Mouse (Mus musculus) liver, embryonic 13.5 days (tissue): Measurements from ENCODE around the gene Gm5129. TPM values are rescaled to one million over a fixed set of nuclear protein-coding genes. Genes with fewer than 3 reads are reported as not detected.
"Not testable (repeated sequence)": the region's sequence is repeated elsewhere in the genome, so short reads cannot be mapped to it uniquely, and the experiment has no call there.

Experiments used
- ATAC-seq: fragments of 200-750 bp; cut with Nextera tagmentation; 2 replicates; pipeline ENCODE4 v1.8.0; 2017; ENCODE audit warnings: low read depth, mild to moderate bottlenecking, moderate number of reproducible peaks, moderate library complexity
- DNase-seq: peaks from one replicate; pipeline ENCODE4 v3.0.0; 2022
- H3K27ac ChIP-seq: fragments of 300-500 bp; sonication (generic); 2 replicates; pipeline ENCODE4 v1.5.1; 2015; ENCODE audit warnings: moderate library complexity, mild to moderate bottlenecking, inconsistent platforms
- H3K27me3 ChIP-seq: fragments of 300-500 bp; sonication (generic); 2 replicates; pipeline ENCODE4 v1.6.1; 2015; ENCODE audit warnings: mild to moderate bottlenecking, inconsistent platforms
- H3K36me3 ChIP-seq: fragments of 300-500 bp; sonication (generic); 2 replicates; pipeline ENCODE4 v1.6.1; 2015; ENCODE audit warnings: mild to moderate bottlenecking, inconsistent platforms
- H3K4me1 ChIP-seq: fragments of 300-500 bp; sonication (generic); replicated peaks from 2 replicates; pipeline ENCODE4 v1.6.1; 2015; ENCODE audit warnings: inconsistent platforms
- H3K4me2 ChIP-seq: fragments of 300-500 bp; sonication (generic); 2 replicates; pipeline ENCODE4 v1.6.1; 2015; ENCODE audit warnings: inconsistent platforms, mild to moderate bottlenecking, moderate library complexity
- H3K4me3 ChIP-seq: fragments of 300-500 bp; sonication (generic); replicated peaks from 2 replicates; pipeline ENCODE4 v1.5.1; 2015; ENCODE audit warnings: mild to moderate bottlenecking, inconsistent platforms
- H3K9ac ChIP-seq: fragments of 300-500 bp; sonication (generic); 2 replicates; pipeline ENCODE4 v1.6.1; 2015; ENCODE audit warnings: mild to moderate bottlenecking, inconsistent platforms
- H3K9me3 ChIP-seq: fragments of 300-500 bp; sonication (generic); replicated peaks from 2 replicates; pipeline ENCODE4 v1.6.1; 2016; ENCODE audit warnings: inconsistent platforms
- WGBS: fragments of 180-500 bp; shearing (Covaris S2); methylation state at CpG from one replicate; pipeline ENCODE4 v1.1.7; 2015; ENCODE audit not compliant: insufficient replicate concordance; 5-methylcytosine and 5-hydroxymethylcytosine counted together
- polyA plus RNA-seq: library from polyadenylated mRNA; unstranded; fragments of >200 nt; fragmentation: Nextera tagmentation; extraction: Ambion mirVana; gene quantifications from 2 replicates; pipeline ENCODE4 v1.2.1, GENCODE M21; 2015

Gene Gm5129
- not detected in 2 replicates for polyA plus RNA-seq

- Histone ChIP-seq H3K9me3 (no peaks in the 10 kb centered on the region), H3K4me3 (peak within 1 kb of the TSS; percentile 98), H3K27me3 (no peaks in the 10 kb centered on the region), H3K4me2 (peak within 1 kb of the TSS; percentile 73), H3K9ac (peak within 1 kb of the TSS; percentile 98), H3K27ac (peak within 1 kb of the TSS; percentile 93), H3K36me3 (no peaks in the 10 kb centered on the region), H3K4me1 (peaks cover 41% of the 10 kb centered on the region)
- ATAC-seq (peak; percentile 93), DNase-seq (peak; percentile 85)
- under 1% methylated on average over 46 of the region's 46 CpGs for WGBS
Observed at GRCm38 (mm10) chr5:29735557-29736061, at the start of gene Gm5129, which contains the start of gene Dnajb6. Gm5129 (minus strand) TSS chr5:29735936. Dnajb6 (plus strand) TSS chr5:29735688.

- not testable (repeated sequence) for H3K9me3 ChIP-seq, H3K27me3 ChIP-seq, H3K4me3 ChIP-seq, H3K9ac ChIP-seq, H3K27ac ChIP-seq, ATAC-seq, H3K4me1 ChIP-seq, DNase-seq, H3K4me2 ChIP-seq
- 81% methylated on average over 9 of the region's 13 CpGs for WGBS
- H3K36me3 ChIP-seq: peaks cover 18% of the 10 kb centered on the region
Observed at GRCm38 (mm10) chr5:29784906-29785305, 49.2 kb upstream of the Gm5129 start.

DNA sequence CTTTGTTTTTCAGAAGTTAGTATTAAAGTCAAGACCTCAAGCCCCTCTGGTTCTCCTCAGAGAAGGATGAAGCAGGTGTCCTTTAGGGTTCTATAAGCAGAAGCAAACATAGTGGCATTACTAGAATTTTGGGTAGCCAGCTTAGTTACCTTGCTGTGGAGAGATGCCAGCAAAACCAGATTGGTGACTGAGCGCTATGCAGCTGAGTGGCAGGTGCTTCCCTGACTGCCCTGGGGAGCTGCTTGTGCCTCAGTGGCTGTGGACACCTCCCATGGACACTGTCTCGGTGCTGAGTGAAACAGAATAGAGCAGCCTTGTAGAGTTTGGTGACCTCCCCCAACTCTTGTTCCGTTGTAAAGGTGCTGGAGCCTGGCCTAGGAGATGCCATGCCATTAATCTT lies 46.5 kb upstream of the Gm5129 start:
- ATAC-seq (no peak), DNase-seq (no peak)
- Histone ChIP-seq H3K27ac (no peak overlapping the region), H3K36me3 (peaks cover 39% of the 10 kb centered on the region), H3K4me1 (no peaks in the 10 kb centered on the region), H3K4me2 (no peak overlapping the region), H3K27me3 (no peaks in the 10 kb centered on the region), H3K9me3 (no peaks in the 10 kb centered on the region), H3K4me3 (no peak overlapping the region), H3K9ac (no peak overlapping the region)
- WGBS: 89% methylated on average over 3 of the region's 3 CpGs

GRCm38 (mm10) chr5:29779733-29780132 lies 44.0 kb upstream of the Gm5129 start:
- not testable (repeated sequence) for H3K9me3 ChIP-seq, H3K4me2 ChIP-seq, H3K4me1 ChIP-seq, H3K27ac ChIP-seq, H3K9ac ChIP-seq, H3K27me3 ChIP-seq, DNase-seq, H3K4me3 ChIP-seq
- ATAC-seq: peak; percentile 63
- 68% methylated on average over 9 of the region's 9 CpGs for WGBS
- H3K36me3 ChIP-seq: peaks cover 41% of the 10 kb centered on the region

GRCm38 (mm10) chr5:29778029-29778428 lies 42.3 kb upstream of the Gm5129 start:
- Histone ChIP-seq H3K9ac (no peak overlapping the region), H3K27me3 (no peaks in the 10 kb centered on the region), H3K4me2 (no peak overlapping the region), H3K36me3 (peaks cover 51% of the 10 kb centered on the region), H3K4me1 (no peaks in the 10 kb centered on the region), H3K9me3 (no peaks in the 10 kb centered on the region), H3K4me3 (no peak overlapping the region), H3K27ac (no peak overlapping the region)
- DNase-seq (no peak), ATAC-seq (no peak)
- WGBS: 86% methylated on average over 6 of the region's 6 CpGs

- Histone ChIP-seq H3K36me3 (peaks cover 56% of the 10 kb centered on the region), H3K9ac (no peak overlapping the region)
- WGBS: 72% methylated on average over 5 of the region's 5 CpGs
Observed at GRCm38 (mm10) chr5:29775437-29775836, 39.7 kb upstream of the Gm5129 start.

GRCm38 (mm10) chr5:29773460-29774150 lies 37.9 kb upstream of the Gm5129 start:
- H3K36me3 ChIP-seq: peaks cover 56% of the 10 kb centered on the region
- no peak for DNase-seq
- WGBS: 83% methylated on average over 13 of the region's 13 CpGs

More at GRCm38 (mm10) chr5:29775437-29775836, 39.7 kb upstream of the Gm5129 start:
- Histone ChIP-seq H3K4me2 (no peak overlapping the region), H3K4me1 (no peaks in the 10 kb centered on the region), H3K9me3 (no peaks in the 10 kb centered on the region), H3K4me3 (no peak overlapping the region), H3K27ac (no peak overlapping the region), H3K27me3 (no peaks in the 10 kb centered on the region)
- no peak for ATAC-seq
- no peak for DNase-seq

DNA sequence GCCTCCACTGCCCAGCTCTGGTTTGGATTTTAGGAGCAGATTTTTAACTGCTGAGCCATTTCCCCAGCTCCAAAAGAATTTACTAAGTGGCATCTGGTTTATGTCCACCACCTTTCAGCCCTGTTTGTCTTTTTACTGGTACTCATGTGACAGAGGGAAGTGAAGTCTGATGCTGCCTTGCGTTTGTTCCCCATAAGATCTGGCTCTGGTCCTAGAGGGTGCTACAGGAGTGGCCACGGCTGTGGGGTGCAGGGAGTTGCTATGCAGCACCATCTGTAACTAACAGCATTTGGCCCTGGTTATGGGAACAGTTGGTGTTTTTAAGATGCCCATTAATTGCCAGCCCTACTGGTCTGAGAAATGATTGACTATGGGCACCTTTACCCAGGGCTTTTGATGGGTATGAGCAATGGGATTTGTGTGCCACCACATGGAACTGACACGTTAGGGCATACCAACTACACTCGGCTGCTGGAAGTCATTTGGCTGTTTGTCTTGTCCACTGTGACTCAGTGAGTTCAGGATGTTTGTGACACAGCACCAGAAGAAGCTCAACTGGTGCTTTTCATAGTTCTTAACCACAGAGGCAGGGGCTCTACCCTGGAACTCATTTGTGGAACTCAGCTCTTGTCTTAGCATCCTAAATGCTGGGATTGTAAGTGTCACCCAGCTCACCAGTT lies 37.1 kb upstream of the Gm5129 start:
- DNase-seq (no peak), ATAC-seq (no peak)
- H3K27me3 ChIP-seq: no peaks in the 10 kb centered on the region
- no peak overlapping the region for H3K27ac ChIP-seq
- H3K9ac ChIP-seq: no peak overlapping the region
- no peak overlapping the region for H3K4me2 ChIP-seq
- H3K4me1 ChIP-seq: no peaks in the 10 kb centered on the region
- WGBS: 71% methylated on average over 4 of the region's 4 CpGs
- H3K4me3 ChIP-seq: no peak overlapping the region
- H3K9me3 ChIP-seq: no peaks in the 10 kb centered on the region
- peaks cover 54% of the 10 kb centered on the region for H3K36me3 ChIP-seq

More at GRCm38 (mm10) chr5:29773460-29774150, 37.9 kb upstream of the Gm5129 start:
- no peak overlapping the region for H3K4me2 ChIP-seq
- H3K4me3 ChIP-seq: no peak overlapping the region
- ATAC-seq: no peak
- H3K9me3 ChIP-seq: no peaks in the 10 kb centered on the region
- H3K27ac ChIP-seq: no peak overlapping the region
- no peak overlapping the region for H3K9ac ChIP-seq
- no peaks in the 10 kb centered on the region for H3K4me1 ChIP-seq
- H3K27me3 ChIP-seq: no peaks in the 10 kb centered on the region

GRCm38 (mm10) chr5:29772038-29772437 lies 36.3 kb upstream of the Gm5129 start:
- no peaks in the 10 kb centered on the region for H3K9me3 ChIP-seq
- DNase-seq (no peak), ATAC-seq (no peak)
- 30% methylated on average over 2 of the region's 2 CpGs for WGBS
- H3K36me3 ChIP-seq: peaks cover 57% of the 10 kb centered on the region
- no peak overlapping the region for H3K27ac ChIP-seq
- H3K27me3 ChIP-seq: no peaks in the 10 kb centered on the region
- H3K4me2 ChIP-seq: no peak overlapping the region
- no peaks in the 10 kb centered on the region for H3K4me1 ChIP-seq
- H3K9ac ChIP-seq: no peak overlapping the region
- no peak overlapping the region for H3K4me3 ChIP-seq

DNA sequence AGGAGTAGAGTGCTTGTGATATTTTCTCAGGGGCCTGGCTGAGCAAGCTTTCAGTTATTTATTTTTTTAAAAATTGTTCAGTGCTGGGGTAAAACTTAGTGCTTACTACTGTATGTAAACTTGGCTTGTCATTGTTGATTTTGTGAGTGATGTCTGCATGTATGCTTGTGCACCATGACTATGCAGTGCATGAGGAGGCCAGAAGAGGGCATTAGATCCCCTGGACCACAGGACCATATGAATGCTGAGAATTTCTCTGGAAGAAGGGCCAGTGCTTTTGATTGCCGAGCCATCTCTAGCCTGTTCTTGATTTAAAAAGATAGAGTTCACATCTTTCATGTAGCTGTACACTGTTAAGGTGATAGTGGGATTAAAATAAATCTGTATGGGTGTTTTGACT lies 35.2 kb upstream of the Gm5129 start:
- DNase-seq (peak; percentile 7), ATAC-seq (no peak)
- WGBS: 80% methylated on average over 1 of the region's 1 CpGs
- H3K36me3 ChIP-seq: peaks cover 58% of the 10 kb centered on the region
- no peaks in the 10 kb centered on the region for H3K27me3 ChIP-seq
- no peak overlapping the region for H3K9ac ChIP-seq
- H3K9me3 ChIP-seq: no peaks in the 10 kb centered on the region
- H3K27ac ChIP-seq: no peak overlapping the region
- no peak overlapping the region for H3K4me3 ChIP-seq
- no peak overlapping the region for H3K4me2 ChIP-seq
- H3K4me1 ChIP-seq: no peaks in the 10 kb centered on the region

GRCm38 (mm10) chr5:29759318-29759717 lies 23.6 kb upstream of the Gm5129 start:
- Histone ChIP-seq H3K9ac (no peak overlapping the region), H3K36me3 (peaks cover 73% of the 10 kb centered on the region), H3K4me3 (no peak overlapping the region), H3K27ac (no peak overlapping the region), H3K9me3 (no peaks in the 10 kb centered on the region), H3K27me3 (no peaks in the 10 kb centered on the region), H3K4me2 (no peak overlapping the region), H3K4me1 (no peaks in the 10 kb centered on the region)
- DNase-seq (no peak), ATAC-seq (no peak)
- 76% methylated on average over 5 of the region's 5 CpGs for WGBS
